Mouse (Mus musculus) layer of hippocampus, postnatal 36 days (tissue): Measurements from ENCODE around the gene Prss2. TPM values are rescaled to one million over a fixed set of nuclear protein-coding genes. Genes with fewer than 3 reads are reported as not detected.
"Not testable (repeated sequence)": the region's sequence is repeated elsewhere in the genome, so short reads cannot be mapped to it uniquely, and the experiment has no call there.

ENCODE experiments used
- DNase-seq, 2 experiments: peaks; one replicate each; pipeline ENCODE4 v3.0.0; 2022
- total RNA-seq, 2 experiments: library from RNA; stranded (reverse); gene quantifications; 2 replicates each; pipeline ENCODE4 v1.2.3; 2021

The Prss2 gene
- not detected for total RNA-seq

DNA sequence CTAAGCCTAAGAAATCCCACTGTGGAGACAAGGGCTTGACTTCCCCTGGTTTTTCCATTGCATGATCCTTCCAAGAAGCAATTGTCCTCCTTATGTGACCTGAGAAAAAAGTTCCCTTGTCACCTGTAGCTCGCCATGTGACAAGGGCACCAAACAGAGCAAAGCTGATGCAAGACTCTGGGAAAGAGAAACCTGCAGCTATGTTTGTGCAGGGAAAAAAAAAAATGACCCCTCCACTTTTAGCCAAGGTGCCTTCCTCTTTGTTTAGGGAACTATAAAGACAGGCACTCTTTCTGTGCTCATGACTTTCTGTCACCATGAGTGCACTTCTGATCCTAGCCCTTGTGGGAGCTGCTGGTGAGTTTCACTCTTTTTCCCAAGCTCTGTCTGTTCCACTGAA lies at the start of gene Prss2:
Gene Prss2 (plus strand): TSS at position 301 of the 400 bp plus-strand sequence.
- no peak for DNase-seq

DNA sequence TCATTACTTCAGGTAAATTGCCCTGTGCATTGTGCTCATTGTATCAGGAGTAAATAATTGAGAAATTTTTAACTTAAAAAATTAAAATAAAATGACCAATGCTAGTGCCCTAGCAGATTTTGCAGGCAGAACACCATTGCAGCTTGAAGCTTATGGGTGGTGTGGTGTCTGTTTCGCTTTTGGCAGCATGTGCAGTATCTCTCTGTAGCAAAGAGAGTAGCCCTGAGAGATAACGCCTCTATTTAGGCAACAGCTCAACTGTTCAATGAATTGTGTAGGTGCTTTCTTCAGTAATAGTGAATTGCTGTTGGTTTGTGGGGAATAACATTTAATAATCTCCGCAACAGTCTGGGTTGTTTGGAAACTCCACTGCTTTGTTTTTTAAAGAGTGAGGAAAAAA lies 22.2 kb upstream of the Prss2 start:
- DNase-seq: no peak

DNA sequence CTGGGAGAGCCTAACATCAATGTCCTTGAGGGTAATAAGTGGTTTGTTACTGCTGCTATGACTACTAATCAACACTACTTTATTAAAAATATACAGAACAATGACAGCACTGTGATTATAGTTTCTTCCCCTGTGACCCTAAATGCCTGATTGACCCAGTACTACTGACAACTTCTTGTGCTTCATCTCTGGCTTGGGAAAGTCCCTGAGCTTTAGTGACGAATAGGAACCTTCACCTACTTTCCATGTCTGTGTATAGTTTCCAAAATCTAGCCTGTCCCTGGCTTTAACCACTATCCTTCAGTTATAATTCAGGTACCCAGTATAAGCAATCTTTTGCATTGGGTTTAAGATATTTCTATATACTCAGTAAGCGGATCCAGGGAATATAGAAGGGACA lies 16.7 kb upstream of the Prss2 start:
- no peak for DNase-seq

DNA sequence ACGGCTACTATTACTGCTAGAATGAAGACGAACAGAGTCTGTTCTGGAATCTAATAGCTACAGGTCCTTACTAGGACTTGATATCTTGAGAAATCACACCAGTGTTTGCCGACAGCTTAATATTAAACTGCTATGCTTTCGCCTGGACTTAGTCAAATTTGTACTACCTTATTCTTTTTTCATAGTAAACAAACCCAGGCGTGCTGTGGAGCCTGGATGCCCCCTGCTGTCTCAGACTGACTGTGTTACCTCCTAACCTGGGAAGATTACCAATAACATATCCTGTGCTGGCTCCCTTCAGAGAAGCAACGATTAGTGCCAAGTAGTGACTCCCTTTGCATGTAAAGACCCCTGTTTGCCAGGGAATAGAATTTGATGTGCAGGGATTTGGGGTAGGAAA lies 16.3 kb upstream of the Prss2 start:
- no peak for DNase-seq

DNA sequence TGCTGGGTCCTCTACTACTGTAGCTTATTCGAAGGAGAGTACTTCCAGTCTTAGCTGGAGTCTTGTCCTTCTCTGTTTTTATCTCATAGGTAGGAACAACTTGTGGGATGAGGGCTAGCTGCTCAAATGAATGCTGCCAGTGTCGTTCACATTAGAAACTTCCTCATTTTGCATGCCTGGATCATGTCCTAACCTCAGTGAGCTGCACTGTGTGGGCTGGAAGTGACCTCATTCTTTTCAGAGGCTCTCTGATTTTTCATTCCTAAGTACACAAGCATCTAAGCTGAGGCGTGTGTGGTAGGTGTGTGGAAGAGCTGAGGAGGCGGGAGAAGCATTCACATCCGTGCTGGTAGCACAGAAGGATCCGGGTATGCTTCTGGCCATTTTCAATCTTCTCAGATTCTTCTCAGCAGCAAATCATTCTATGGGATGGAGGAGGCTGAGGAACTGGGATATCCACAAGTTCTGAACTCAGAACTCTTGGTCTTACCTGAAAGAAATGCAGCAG lies 3.5 kb upstream of the Prss2 start:
- no peak for DNase-seq

DNA sequence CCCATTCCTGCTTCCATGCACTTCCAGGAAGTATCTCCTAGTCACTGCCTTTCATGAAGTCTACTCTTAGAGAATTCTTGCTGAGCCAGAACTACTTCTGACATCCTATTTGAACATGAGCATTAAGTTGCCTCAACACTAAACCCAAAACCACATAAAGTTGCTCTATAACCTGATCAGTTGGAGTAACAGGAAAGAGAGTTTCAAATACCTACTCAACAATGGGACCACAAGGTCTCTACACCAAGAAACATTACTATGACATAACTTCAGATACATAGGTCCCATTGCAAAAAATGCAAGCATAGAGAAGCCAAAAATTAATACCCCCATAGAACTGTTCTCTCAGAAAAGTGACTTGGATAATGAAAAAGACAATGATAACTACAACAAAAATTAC lies 4.9 kb downstream of the Prss2 start:
- no peak for DNase-seq

DNA sequence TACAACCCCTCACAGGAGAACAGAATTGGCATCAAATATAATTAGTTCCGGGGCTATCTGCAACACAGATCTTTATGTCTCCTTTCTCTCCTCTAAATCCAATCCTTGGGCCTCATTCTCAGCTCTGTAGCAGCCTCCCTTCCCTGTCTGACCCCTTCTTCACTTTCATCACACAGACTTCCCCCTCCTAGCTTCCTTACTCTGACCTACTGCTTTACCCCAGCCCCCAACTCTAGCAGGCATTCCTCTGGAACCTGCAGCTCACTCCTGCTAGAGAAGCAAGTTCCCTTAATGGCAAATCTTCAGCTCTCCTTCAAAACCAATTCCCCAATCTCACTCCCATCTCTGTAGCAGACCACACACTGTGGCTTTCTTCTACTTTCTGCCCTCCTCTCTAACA lies 5.8 kb downstream of the Prss2 start:
- DNase-seq: no peak

DNA sequence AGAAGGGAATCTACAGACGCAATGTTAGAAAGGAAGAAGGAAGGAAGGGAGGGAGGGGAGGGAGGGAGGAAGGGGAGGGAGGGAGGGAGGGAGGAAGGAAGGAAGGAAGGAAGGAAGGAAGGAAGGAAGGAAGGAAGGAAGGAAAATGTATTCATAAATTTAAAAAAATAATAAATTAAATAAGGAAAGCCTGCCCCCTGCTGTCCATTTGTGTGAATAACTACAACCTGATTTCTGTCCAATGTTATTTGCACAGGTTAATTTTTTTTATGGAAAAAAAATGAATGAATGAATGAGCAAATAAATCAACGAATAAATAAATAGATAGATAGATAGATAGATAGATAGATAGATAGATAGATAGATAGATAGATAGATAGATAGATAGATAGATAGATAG lies 8.4 kb downstream of the Prss2 start:
- DNase-seq: not testable (repeated sequence)

DNA sequence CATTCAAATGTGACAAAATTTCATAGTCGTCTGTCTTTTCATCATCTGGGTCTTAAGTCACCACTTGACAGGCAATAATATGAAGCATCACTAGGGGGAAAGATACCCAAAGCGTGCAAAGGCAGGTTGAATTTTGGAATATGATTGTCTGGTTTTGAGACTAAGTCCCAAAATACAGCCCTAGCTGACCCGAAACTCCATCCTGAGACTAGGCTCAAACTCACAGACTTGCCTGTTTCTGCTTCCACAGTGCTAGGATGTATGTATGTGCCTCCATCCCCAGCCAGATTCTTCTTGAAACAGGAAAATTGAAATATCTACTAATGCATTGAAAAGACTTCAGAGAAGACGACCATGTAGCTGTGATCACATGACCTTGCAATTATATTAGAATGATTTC lies 10.6 kb downstream of the Prss2 start:
- no peak for DNase-seq

DNA sequence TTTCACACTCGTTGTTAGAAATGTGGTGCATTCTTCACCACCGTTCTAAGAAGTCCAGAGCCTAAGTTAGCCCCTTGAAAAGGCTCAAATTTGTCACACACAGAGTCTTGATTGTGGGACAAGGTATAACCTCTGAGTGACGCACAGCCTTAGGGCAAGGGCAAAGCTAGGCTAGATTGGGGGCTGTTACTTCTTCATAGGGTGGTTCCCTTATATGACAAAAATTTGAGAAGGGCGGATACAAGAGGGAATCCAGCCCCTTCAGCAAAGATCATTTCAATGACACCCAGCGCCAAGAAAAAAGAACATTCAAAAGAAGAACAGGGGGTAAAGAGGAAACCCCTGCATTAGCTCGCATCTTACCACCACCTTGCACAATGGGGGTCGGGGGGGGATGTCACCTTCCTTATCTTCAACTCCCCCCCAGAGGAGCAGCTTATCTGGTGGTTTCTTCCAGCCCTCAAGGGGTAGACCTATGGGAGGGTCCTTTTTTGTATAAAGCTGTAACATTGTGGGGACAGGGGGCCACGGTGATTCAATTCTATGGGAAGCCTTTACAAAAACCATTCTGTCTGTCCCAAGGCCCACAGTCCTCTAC lies 11.2 kb downstream of the Prss2 start:
- no peak for DNase-seq

DNA sequence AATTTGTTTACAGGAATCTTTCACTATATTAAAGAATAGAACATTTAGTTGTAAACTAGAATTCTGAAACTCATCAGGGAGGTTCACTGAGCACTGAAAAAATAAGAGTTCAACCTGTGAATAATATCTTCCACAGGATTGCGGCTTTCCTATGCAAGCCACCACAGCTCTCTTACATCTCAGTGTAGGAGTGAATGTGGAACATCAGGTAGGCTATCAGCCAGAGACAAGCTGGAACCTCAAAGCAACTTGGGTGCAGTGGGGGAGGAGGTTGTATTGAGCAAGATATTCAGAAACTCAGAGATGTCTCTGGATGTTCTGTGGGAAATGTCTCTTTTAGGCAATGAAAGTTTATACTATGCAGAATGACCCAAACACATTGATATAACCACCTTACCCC lies 15.8 kb downstream of the Prss2 start:
- no peak for DNase-seq

DNA sequence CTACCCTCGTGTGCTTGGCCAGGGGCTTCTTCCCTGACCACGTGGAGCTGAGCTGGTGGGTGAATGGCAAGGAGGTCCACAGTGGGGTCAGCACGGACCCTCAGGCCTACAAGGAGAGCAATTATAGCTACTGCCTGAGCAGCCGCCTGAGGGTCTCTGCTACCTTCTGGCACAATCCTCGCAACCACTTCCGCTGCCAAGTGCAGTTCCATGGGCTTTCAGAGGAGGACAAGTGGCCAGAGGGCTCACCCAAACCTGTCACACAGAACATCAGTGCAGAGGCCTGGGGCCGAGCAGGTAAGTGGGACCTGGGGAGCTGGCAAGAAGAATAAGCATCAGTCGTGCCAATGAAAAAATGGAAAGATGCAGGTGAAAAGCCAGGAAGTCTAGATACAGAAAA lies 16.7 kb downstream of the Prss2 start:
- DNase-seq: not testable (repeated sequence)

DNA sequence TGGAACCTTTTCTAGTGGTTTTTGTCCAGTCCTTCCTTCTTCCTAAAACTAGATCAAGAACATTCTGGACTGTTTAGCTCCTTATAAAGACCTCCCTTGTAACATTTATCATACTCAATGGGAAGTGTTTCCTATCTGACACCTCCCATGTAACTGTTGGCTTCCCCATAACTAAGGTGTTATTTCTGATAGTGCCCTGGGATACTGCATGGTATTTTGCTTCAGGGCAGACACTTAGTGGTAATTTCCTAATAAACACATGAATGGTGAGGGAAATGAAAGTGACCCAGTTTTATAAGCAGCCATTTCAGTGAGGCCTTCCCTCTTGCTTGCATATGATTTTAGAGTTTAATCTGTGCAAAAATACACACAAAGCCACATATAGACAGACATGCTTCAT lies 19.2 kb downstream of the Prss2 start:
- no peak for DNase-seq

DNA sequence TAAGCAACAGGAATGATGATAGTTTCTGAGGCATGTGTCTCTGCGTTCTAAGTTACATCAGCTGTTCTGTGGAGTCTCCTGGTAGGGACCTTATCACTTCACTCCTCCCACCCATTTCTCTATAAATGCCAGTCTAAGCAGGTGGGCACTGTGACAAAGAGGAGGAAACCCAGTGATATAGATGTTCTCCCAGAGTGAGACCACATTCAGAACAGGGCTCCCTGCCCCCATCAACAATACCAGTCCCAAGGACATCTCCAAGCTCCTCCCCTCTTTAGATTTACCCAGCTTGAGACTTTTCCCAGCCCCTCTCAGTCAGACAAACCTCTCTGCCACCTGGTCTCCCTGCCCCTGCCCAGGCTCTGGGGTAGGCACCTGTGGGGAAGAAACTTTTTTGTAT lies 20.2 kb downstream of the Prss2 start:
- no peak for DNase-seq

DNA sequence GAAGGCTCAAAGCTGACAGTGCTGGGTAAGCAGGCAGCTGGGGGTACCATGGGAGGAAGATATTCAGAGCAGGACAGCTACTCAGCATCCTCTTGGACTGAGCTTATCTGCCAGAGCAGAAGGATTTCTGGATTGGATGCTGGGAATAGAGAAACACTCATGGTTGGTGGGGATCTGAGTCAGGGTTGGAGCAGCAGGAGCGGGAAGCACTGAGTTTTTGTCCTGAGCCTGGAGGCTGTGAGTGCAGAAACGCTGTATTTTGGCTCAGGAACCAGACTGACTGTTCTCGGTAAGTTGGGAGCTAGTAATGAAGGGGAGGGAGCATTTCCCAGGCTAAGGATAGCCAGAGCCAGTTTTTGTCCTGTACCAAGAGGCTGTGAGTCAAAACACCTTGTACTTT lies 21.4 kb downstream of the Prss2 start:
- no peak for DNase-seq

DNA sequence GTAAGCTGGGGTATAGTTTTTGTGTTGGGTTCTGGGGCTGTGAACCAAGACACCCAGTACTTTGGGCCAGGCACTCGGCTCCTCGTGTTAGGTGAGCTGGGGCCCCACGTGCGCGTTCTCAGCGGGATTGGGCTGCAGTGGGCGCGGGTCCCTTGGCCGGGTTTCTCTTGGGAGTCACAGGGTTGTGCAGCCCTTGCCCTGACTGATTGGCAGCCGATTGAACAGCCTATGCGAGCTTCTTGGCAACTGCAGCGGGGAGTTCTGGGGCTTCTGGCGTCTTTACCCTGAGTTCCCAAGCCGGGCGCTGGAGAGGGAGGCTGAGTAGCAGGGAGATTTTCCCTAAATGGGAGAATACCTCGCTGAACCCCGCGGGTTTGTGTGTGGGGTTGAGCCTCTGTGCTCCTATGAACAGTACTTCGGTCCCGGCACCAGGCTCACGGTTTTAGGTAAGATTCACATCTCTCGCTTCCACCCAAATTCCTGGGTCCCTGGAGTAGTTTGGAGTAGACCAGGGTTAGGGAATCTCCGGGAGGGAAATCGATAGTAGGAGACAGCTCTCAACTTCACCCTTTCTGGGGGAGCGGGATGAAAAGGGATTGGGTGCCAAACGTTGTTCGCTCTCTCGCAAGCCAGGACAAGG lies 21.9 kb downstream of the Prss2 start:
- no peak for DNase-seq

DNA sequence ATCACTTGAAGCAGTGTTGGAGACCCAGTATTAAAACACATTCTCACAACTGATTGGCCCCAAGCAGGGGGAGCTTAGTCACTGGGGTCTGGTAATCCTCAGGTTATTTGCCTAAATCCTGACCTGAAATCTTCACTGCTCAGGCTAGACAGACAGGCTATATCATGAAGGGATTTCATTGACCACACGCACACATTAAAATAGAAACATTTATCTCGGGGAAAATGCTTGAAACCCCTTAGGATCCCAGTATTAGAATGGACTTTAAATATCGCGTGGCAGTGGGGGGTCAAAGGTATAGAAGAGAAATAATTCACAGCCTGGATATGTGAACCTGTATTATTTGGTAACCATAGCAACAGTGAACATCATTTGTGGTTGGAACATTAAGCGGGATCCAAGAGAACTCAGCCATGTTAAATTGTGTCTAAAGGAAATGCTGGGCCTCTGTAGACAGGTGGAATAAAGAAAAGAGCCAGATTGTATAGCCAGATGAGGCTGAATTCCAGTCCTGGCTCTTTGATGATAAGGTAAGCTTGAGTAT lies 22.9 kb downstream of the Prss2 start:
- no peak for DNase-seq

DNA sequence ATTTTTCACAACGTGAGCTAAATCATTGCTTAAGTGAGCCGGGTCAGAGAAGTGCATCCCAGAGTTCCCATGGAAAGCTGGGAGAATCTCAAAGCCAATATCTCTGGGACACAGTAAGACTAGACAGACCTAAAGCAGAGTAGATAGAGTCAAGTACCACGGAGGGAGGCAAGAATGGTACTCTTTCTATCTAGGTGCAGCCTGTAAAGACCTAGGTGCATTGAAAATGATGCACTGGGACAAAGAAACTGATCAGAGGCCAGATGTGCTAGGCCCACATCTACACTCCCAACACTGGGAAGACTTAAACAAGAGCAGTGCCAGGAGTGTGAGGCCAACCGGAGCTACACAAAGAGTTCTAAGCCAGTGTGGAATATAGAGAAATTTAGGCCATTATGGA lies 23.7 kb downstream of the Prss2 start:
- DNase-seq: no peak

DNA sequence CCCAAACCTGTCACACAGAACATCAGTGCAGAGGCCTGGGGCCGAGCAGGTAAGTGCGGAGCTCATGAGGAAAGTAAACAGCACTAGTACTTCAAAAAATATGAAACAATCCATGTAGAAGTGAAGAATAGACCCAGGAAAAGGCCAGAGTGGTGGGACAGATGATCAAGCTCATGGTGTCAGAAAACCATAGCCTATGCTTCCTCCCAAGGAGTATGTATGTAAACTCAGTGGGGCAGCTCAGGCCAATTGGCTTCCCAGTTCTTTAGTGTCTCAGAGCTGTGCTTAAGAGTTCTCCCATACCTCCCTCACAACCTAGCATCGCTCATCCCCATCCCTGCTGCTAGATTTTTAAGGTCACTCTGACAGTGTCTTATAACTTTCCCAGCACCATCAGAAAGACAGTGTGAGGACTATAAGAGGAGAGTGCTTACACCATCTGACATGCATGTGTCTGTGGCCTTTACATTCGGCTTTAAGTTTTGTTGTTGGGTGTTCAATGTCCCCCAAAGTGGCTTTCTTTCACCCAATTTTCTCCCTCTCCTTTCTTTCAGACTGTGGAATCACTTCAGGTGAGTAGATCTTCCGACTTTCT lies 25.6 kb downstream of the Prss2 start:
- no peak for DNase-seq

DNA sequence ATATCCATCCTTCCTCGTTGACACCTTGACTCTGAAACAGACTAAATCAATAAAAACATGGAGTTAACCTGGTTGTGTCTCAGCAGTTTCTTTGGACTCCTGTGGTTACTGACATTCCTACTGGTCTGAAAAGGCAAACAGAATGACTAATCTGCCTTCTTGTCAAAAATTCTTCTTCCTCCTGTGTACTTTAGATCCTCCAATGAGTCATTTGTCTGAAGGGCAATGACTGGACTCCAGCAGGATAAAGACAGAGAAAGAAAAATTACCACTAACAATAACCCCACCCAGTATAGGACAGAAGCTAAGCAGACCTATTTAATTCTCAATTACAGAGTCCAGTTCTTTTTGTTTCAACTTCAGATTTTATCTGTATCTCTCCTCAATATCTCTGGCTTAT lies 26.7 kb downstream of the Prss2 start:
- no peak for DNase-seq

DNA sequence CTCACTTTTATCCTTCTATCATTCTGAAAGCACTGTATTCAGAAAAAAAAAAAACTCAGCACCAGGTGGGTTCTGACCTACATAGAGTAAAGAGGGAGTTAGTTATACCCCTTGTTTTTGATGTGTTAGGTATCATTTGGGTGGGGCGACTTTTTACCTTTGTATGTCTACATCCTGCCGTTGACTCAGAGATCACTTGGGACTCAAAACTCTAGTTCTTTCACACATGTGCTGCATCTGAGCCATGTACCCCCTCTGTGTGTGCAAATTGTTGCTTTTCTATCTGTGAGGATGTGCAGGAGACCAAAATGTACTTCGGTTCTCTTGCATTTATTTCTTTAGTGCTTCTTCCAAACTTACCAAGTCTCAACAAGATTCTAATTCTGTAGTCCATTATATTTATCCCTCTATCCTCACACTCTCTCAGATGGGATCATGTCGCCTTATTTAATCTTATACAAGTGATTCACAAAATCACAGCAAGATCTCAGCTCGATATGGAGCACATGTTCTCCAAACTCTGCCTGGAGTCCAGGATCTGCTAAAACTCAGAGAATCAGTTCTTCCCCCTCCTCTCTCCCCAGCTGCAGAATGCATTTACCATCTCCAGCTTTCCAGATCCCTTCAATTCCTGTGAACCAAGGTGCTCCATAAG lies 31.9 kb downstream of the Prss2 start:
- no peak for DNase-seq

DNA sequence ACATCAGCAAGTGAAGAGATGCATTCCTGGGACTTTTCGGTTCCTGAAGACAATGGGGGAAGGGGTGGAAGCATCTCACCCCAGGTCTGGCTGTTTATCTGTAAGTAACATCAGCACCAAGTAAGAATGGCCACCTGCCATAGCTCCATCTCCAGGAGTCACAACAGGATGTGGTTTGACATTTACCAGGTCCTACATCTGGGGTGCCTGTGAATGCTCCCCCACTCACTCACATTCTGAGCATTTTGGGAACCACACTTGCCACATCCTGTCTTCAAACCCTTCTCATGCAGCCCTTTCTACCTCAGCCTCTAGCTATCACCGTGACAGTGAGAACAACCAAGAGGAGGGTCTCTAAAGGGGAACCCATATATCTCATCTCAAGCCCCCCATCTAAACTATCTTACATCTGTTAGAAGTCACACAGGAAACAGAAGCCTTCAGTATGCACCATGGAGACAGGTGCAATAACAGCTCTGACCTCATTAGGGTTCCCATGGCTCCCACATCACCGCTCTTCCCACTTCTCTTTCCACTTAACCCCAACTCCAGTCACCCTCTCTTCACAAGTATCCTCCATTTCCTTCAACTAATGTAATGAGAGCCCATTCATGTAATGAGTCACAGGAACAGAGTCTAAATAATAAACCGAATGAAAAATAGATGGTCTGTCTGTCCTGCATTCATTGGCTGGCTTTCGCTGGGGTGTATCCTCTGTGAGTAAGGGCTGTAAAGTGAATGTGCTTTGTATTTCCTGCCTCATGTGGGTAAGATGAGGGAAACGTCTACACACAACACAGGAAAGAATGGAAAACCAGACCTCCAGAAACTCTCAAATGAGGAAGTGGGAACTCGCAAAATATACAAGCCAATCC lies 32.9 kb downstream of the Prss2 start:
- no peak for DNase-seq
